Mouse (Mus musculus): ENCODE measurements around the gene Fbxo44.
A peak's percentile ranks its signal among the peaks of the same experiment; 100 is the strongest.
"Not testable (repeated sequence)": the region's sequence is repeated elsewhere in the genome, so short reads cannot be mapped to it uniquely, and the experiment has no call there.

Fbxo44 gene

GRCm38 (mm10) chr4:148128672-148129071 lies 31.6 kb downstream of the Fbxo44 start:
- no peak for DNase-seq

GRCm38 (mm10) chr4:148128241-148128640 lies 32.0 kb downstream of the Fbxo44 start:
- DNase-seq, result no peak

- DNase-seq, result no peak
These were observed 37.6 kb downstream of the Fbxo44 start for GRCm38 (mm10) chr4:148122694-148123066.

GRCm38 (mm10) chr4:148121982-148122693 lies 38.1 kb downstream of the Fbxo44 start:
- DNase-seq, result no peak

GRCm38 (mm10) chr4:148121362-148121761 lies 38.9 kb downstream of the Fbxo44 start:
- DNase-seq, result no peak

GRCm38 (mm10) chr4:148120555-148120954 lies 39.7 kb downstream of the Fbxo44 start:
- DNase-seq, result no peak

GRCm38 (mm10) chr4:148119578-148119977 lies 40.7 kb downstream of the Fbxo44 start:
- DNase-seq, result not testable (repeated sequence)

- DNase-seq, result no peak
These were observed 42.9 kb downstream of the Fbxo44 start for GRCm38 (mm10) chr4:148117392-148117791.

GRCm38 (mm10) chr4:148116657-148117056 lies 43.6 kb downstream of the Fbxo44 start:
- no peak for DNase-seq

- peak; percentile 28 to 55 for DNase-seq
These were observed 44.8 kb downstream of the Fbxo44 start for GRCm38 (mm10) chr4:148115467-148115866.

- DNase-seq, result peak; percentile 64 to 82
These were observed 45.4 kb downstream of the Fbxo44 start for GRCm38 (mm10) chr4:148114758-148115391.

- DNase-seq, result no peak
These were observed 47.8 kb downstream of the Fbxo44 start for GRCm38 (mm10) chr4:148112519-148112918.

- DNase-seq, result no peak
These were observed 51.1 kb downstream of the Fbxo44 start for GRCm38 (mm10) chr4:148109215-148109614.

- no peak for DNase-seq
These were observed 51.6 kb downstream of the Fbxo44 start for GRCm38 (mm10) chr4:148108565-148109100.

- DNase-seq, result no peak
These were observed 52.5 kb downstream of the Fbxo44 start for GRCm38 (mm10) chr4:148107621-148108291.

- DNase-seq, result no peak
These were observed 56.1 kb downstream of the Fbxo44 start for GRCm38 (mm10) chr4:148104146-148104545.

All from kidney, adult 8-10 months (tissue).